Mouse (Mus musculus) B cell, adult 2 months (primary cell): ENCODE measurements at regions not wholly inside any gene's neighbourhood (a gene's known extent, or its start where the extent isn't known, plus 50 kb on each side); places are given as distances from the start of the nearest gene placed in this dataset.

Experiments used
- DNase-seq, 2 experiments: peaks; one replicate each; pipeline ENCODE4 v3.0.0; 2022

- DNase-seq, result no peak
Measured at GRCm38 (mm10) chr3:132485553-132485952, 144.1 kb upstream of the Gimd1 start.

- DNase-seq, result peak in 1 of 2 experiments; percentile 1
Measured at GRCm38 (mm10) chr3:132506095-132506494, 123.5 kb upstream of the Gimd1 start.

- no peak for DNase-seq
Measured at GRCm38 (mm10) chr3:132510240-132510639, 119.4 kb upstream of the Gimd1 start.

GRCm38 (mm10) chr3:132512526-132513102 is 117.0 kb upstream of the Gimd1 start:
- DNase-seq, result no peak

- no peak for DNase-seq
Measured at GRCm38 (mm10) chr3:132533323-132533904, 96.2 kb upstream of the Gimd1 start.

GRCm38 (mm10) chr3:132539780-132540658 is 89.6 kb upstream of the Gimd1 start:
- no peak for DNase-seq

GRCm38 (mm10) chr3:132551238-132551808 is 78.3 kb upstream of the Gimd1 start:
- DNase-seq, result no peak

GRCm38 (mm10) chr3:132565755-132566154 is 63.9 kb upstream of the Gimd1 start:
- no peak for DNase-seq

- DNase-seq, result no peak
Measured at GRCm38 (mm10) chr3:132566301-132566700, 63.3 kb upstream of the Gimd1 start.
